Mouse (Mus musculus): ENCODE results near the gene Krit1. TPM values are rescaled to one million over a fixed set of nuclear protein-coding genes. Genes with fewer than 3 reads are reported as not detected.
"Not testable (repeated sequence)": the region's sequence is repeated elsewhere in the genome, so short reads cannot be mapped to it uniquely, and the experiment has no call there.

The Krit1 gene
- total and polyA plus RNA-seq, 3 experiments: 9.0 to 30.9 (median 28.4) TPM

- H3K9ac ChIP-seq (ENCODE audit: low read depth, low read length): no peak overlapping the region
- H3K27me3 ChIP-seq (ENCODE audit: control insufficient read depth, insufficient read depth, low read length): no peaks in the 10 kb centered on the region
- intact Hi-C loops (cut with DNase I): no loop called here
- DNase-seq: no peak
- H3K4me3 ChIP-seq: no peak overlapping the region
- H3K36me3 ChIP-seq (ENCODE audit: control insufficient read depth, insufficient read depth, low read length): peaks cover 5% of the 10 kb centered on the region
- peaks cover 2% of the 10 kb centered on the region for H3K4me1 ChIP-seq (ENCODE audit: control insufficient read depth, insufficient read depth, low read length)
- 30% methylated on average over 1 of the region's 1 CpGs for whole genome bisulfite sequencing
- no peak overlapping the region for H3K27ac ChIP-seq
- peaks cover 4% of the 10 kb centered on the region; the same call in 1 of the 2 replicates for H3K79me2 ChIP-seq (replicated peaks; ENCODE audit: control insufficient read depth, insufficient read depth, low read length)
- no peak for TF ChIP-seq POLR2A (IDR thresholded peaks at IDR 0.05; ENCODE audit: insufficient read depth, low read depth, low read length)
These were observed 18.1 kb upstream of the Krit1 start for GRCm38 (mm10) chr5:3784751-3785496.

- no peak overlapping the region for H3K4me3 ChIP-seq
- 51% methylated on average over 4 of the region's 4 CpGs for WGBS
- peak in 1 of 2 experiments; percentile 26 for DNase-seq
These were observed 15.4 kb upstream of the Krit1 start for GRCm38 (mm10) chr5:3787548-3787947.

GRCm38 (mm10) chr5:3791048-3791447 is 11.9 kb upstream of the Krit1 start:
- Histone ChIP-seq H3K27me3 (ENCODE audit: control insufficient read depth, insufficient read depth, low read length) (no peaks in the 10 kb centered on the region), H3K36me3 (ENCODE audit: control insufficient read depth, insufficient read depth, low read length) (peaks cover 5% of the 10 kb centered on the region), H3K79me2 (replicated peaks; ENCODE audit: control insufficient read depth, insufficient read depth, low read length) (peaks cover 2% of the 10 kb centered on the region; the same call in 1 of the 2 replicates), H3K9ac (ENCODE audit: low read depth, low read length) (no peak overlapping the region), H3K4me3 (no peak overlapping the region), H3K4me1 (ENCODE audit: control insufficient read depth, insufficient read depth, low read length) (peaks cover 2% of the 10 kb centered on the region), H3K27ac (no peak overlapping the region)
- intact Hi-C loops (cut with DNase I): no loop called here
- no peak for TF ChIP-seq EP300 (IDR thresholded peaks at IDR 0.05; ENCODE audit: insufficient read depth, low read depth, low read length)
- TF ChIP-seq CTCF (IDR thresholded peaks at IDR 0.05): no peak
- TF ChIP-seq POLR2A (IDR thresholded peaks at IDR 0.05; ENCODE audit: insufficient read depth, low read depth, low read length): no peak
- DNase-seq: no peak

More at GRCm38 (mm10) chr5:3787548-3787947, 15.4 kb upstream of the Krit1 start:
- Histone ChIP-seq H3K36me3 (ENCODE audit: control insufficient read depth, insufficient read depth, low read length) (peaks cover 5% of the 10 kb centered on the region), H3K27me3 (ENCODE audit: control insufficient read depth, insufficient read depth, low read length) (no peaks in the 10 kb centered on the region), H3K4me1 (ENCODE audit: control insufficient read depth, insufficient read depth, low read length) (peaks cover 2% of the 10 kb centered on the region), H3K79me2 (replicated peaks; ENCODE audit: control insufficient read depth, insufficient read depth, low read length) (peaks cover 4% of the 10 kb centered on the region; the same call in 1 of the 2 replicates), H3K27ac (no peak overlapping the region), H3K9ac (ENCODE audit: low read depth, low read length) (no peak overlapping the region)
- TF ChIP-seq CTCF (IDR thresholded peaks at IDR 0.05) (no peak), EP300 (IDR thresholded peaks at IDR 0.05; ENCODE audit: insufficient read depth, low read depth, low read length) (no peak)
- intact Hi-C loops (cut with DNase I): no loop called here

GRCm38 (mm10) chr5:3797101-3797500 is 5.9 kb upstream of the Krit1 start:
- 88% methylated on average over 2 of the region's 2 CpGs for WGBS
- H3K79me2 ChIP-seq (replicated peaks; ENCODE audit: control insufficient read depth, insufficient read depth, low read length); H3K4me1 ChIP-seq (ENCODE audit: control insufficient read depth, insufficient read depth, low read length); intact Hi-C loops (cut with DNase I); H3K27ac ChIP-seq; H3K27me3 ChIP-seq (ENCODE audit: control insufficient read depth, insufficient read depth, low read length); H3K9ac ChIP-seq (ENCODE audit: low read depth, low read length); H3K4me3 ChIP-seq; H3K36me3 ChIP-seq (ENCODE audit: control insufficient read depth, insufficient read depth, low read length); DNase-seq: not testable (repeated sequence)

- H3K79me2 ChIP-seq (replicated peaks; ENCODE audit: control insufficient read depth, insufficient read depth, low read length); H3K4me3 ChIP-seq; H3K27me3 ChIP-seq (ENCODE audit: control insufficient read depth, insufficient read depth, low read length); H3K9ac ChIP-seq (ENCODE audit: low read depth, low read length); H3K36me3 ChIP-seq (ENCODE audit: control insufficient read depth, insufficient read depth, low read length); H3K4me1 ChIP-seq (ENCODE audit: control insufficient read depth, insufficient read depth, low read length); intact Hi-C loops (cut with DNase I); H3K27ac ChIP-seq; DNase-seq: not testable (repeated sequence)
These were observed 4.3 kb upstream of the Krit1 start for GRCm38 (mm10) chr5:3798656-3799055.

- intact Hi-C loops (cut with DNase I): no loop called here
These were observed 2.9 kb upstream of the Krit1 start for GRCm38 (mm10) chr5:3800041-3800440.

More at GRCm38 (mm10) chr5:3800041-3800440, 2.9 kb upstream of the Krit1 start:
- Histone ChIP-seq H3K9ac (ENCODE audit: low read depth, low read length) (no peak overlapping the region), H3K27me3 (ENCODE audit: control insufficient read depth, insufficient read depth, low read length) (no peaks in the 10 kb centered on the region), H3K27ac (no peak overlapping the region), H3K36me3 (ENCODE audit: control insufficient read depth, insufficient read depth, low read length) (peaks cover 4% of the 10 kb centered on the region), H3K4me3 (no peak overlapping the region), H3K4me1 (ENCODE audit: control insufficient read depth, insufficient read depth, low read length) (peaks cover 2% of the 10 kb centered on the region; the same call in 1 of the 2 replicates), H3K79me2 (replicated peaks; ENCODE audit: control insufficient read depth, insufficient read depth, low read length) (no peaks in the 10 kb centered on the region)
- DNase-seq: no peak
- WGBS: 93% methylated on average over 1 of the region's 1 CpGs
- TF ChIP-seq CTCF (IDR thresholded peaks at IDR 0.05) (no peak), POLR2A (IDR thresholded peaks at IDR 0.05; ENCODE audit: insufficient read depth, low read depth, low read length) (no peak)

Data from heart, adult 2 months (tissue).